Mouse (Mus musculus): ENCODE data around the gene Ccdc13. TPM values are rescaled to one million over a fixed set of nuclear protein-coding genes. Genes with fewer than 3 reads are reported as not detected.

The Ccdc13 gene
- polyA plus RNA-seq, 1 experiment from 2014 or later, result 2.7 TPM

DNA sequence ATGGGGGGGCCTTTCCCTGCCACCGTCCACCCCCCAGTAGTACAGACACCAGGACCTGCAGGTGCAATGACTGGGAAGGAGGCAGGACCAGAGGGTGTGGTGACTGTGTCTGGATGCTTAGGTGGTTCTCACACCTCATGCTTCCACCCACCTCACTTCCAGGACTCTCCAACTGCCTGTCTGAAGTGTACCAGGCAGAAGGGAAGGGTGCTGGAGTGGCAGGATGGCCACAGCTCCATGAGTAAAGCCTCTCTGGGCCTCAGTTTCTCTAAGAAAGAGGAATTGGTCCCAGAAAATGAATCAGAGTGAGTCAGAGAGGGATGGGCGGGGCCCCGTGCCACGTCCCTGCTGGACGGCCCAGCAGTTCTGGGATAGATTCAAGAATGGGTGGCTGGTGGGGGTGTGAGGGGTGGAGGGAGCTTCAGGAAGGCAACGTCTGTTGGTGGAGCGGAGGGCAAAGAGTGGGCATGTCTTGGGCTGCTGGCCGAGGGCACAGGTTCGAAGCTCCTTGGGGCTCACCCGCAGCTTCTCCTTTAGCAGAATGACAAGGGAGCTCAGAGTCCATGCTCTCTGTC is 78.1 kb downstream of the Ccdc13 start:
- Histone ChIP-seq H3K4me3 (peak overlapping the region; percentile 82), H3K27me3 (ENCODE audit: poor library complexity, severe bottlenecking) (0 out of 2 replicates have a peak, but pooled peaks cover 4% of the 10 kb centered on the region), H3K9me3 (no peaks in the 10 kb centered on the region), H3K27ac (peak overlapping the region; percentile 98), H3K4me1 (peaks cover 48% of the 10 kb centered on the region), H3K36me3 (replicated peaks) (peaks cover 51% of the 10 kb centered on the region)
- WGBS, result 69% methylated on average over 10 of the region's 10 CpGs
- DNase-seq (ENCODE audit: extremely low spot score, low spot score), result no peak

DNA sequence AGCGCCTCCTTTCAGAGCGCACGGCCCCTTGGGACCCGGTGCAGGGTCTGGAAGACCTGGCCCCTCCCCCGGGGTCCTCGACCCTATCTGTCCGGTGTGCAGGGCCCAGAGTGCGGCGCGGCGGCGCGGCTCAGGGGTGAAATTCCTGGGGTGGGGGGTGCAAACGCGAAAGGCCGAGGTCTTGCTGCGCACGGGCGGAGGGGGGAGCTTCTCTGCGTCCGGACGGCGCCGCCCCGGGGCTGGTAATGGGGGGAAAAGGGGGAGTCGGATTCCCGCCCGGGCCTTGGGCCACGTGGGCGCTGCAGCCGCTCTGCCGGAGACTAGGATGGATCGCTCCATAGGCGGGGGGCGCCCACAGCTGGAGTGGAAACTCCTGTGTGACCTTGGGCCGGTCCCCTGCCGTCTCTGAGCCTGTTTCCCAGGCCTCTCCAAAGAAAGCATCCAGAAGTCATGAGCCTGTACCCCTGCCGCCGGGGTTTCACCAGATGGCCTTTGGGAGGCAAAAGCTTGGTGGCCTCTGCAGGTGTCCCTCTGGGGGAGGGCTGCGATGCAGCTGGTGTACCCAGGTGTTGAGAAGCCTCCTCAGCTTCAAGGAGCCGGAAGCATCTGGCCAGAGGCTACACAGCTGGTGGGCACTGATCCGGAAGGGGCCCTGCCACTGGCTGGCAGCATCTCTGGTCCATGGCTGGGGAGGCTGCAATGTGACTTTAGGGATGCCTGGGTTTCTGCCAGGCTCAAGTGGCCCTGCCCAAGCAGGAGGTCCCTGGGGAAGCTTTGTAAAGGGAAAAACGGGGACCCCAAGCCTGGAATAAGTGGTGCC is 78.8 kb downstream of the Ccdc13 start:
- peaks cover 48% of the 10 kb centered on the region for H3K4me1 ChIP-seq
- H3K9me3 ChIP-seq, result no peaks in the 10 kb centered on the region
- peak overlapping the region; percentile 98 for H3K27ac ChIP-seq
- DNase-seq (ENCODE audit: extremely low spot score, low spot score), result peak; percentile 87
- H3K27me3 ChIP-seq (ENCODE audit: poor library complexity, severe bottlenecking), result 0 out of 2 replicates have a peak, but pooled peaks cover 4% of the 10 kb centered on the region
- H3K36me3 ChIP-seq (replicated peaks), result peaks cover 51% of the 10 kb centered on the region
- H3K4me3 ChIP-seq, result peak overlapping the region; percentile 82
- WGBS, result 2% methylated on average over 43 of the region's 43 CpGs

DNA sequence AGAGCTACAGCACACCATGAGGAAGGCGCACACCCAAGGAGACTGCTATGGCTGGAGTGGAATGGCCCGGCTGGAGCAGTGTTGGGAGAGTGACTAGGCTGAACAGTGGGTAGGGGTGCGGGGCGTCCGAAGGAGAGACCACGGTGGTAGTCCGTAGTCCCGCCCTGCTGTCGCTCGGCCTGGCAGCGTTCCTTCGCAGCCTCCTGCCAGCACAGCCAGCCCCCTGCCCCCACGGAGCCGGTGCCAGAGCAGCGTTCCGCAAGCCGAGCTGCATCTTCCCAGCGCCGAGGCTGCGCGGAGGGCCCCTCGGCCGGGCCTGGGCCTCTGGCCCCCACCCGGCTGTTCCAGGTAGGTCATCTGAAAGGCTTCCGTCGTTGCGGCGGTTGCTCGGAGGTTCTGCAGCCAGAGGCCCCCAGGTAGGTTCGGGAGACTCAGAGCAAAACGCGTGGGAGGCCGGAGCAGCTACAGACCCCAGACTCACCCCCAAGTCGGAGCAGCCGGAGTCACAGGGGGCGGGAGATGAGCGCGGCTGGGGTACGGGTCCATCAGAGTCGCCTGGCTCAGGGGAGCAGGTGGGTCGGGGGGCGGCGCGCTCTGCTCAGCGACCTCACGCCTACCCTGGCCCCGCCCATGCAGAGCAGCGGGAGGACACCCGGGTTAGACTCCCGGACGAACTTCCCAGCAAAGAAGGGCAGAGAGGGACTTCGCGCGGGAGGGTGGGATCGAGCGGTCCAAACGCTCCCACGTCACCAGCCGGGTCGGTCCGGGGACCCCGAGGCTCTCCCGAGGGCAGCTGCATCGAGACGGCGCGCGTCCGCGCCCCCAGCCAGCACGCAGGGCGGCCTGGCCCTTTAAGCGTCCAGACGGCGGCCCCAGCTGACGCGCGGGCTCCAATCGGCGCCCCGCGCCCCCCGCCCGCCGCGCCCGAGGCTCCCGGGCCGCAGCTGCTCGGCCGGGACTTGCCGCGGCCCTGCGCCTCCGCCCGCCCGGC is 79.9 kb downstream of the Ccdc13 start, which contains the start of gene Zfp651:
Gene Zfp651 (plus strand): TSS at position 240 of the 991 bp plus-strand sequence.
- Histone ChIP-seq H3K27me3 (ENCODE audit: poor library complexity, severe bottlenecking) (0 out of 2 replicates have a peak, but pooled peaks cover 4% of the 10 kb centered on the region), H3K36me3 (replicated peaks) (peaks cover 51% of the 10 kb centered on the region), H3K9me3 (no peaks in the 10 kb centered on the region), H3K4me1 (peaks cover 48% of the 10 kb centered on the region), H3K4me3 (peak within 1 kb of the TSS; percentile 82), H3K27ac (peak within 1 kb of the TSS; percentile 98)
- DNase-seq (ENCODE audit: extremely low spot score, low spot score), result peak; percentile 78
- WGBS, result under 1% methylated on average over 94 of the region's 97 CpGs

DNA sequence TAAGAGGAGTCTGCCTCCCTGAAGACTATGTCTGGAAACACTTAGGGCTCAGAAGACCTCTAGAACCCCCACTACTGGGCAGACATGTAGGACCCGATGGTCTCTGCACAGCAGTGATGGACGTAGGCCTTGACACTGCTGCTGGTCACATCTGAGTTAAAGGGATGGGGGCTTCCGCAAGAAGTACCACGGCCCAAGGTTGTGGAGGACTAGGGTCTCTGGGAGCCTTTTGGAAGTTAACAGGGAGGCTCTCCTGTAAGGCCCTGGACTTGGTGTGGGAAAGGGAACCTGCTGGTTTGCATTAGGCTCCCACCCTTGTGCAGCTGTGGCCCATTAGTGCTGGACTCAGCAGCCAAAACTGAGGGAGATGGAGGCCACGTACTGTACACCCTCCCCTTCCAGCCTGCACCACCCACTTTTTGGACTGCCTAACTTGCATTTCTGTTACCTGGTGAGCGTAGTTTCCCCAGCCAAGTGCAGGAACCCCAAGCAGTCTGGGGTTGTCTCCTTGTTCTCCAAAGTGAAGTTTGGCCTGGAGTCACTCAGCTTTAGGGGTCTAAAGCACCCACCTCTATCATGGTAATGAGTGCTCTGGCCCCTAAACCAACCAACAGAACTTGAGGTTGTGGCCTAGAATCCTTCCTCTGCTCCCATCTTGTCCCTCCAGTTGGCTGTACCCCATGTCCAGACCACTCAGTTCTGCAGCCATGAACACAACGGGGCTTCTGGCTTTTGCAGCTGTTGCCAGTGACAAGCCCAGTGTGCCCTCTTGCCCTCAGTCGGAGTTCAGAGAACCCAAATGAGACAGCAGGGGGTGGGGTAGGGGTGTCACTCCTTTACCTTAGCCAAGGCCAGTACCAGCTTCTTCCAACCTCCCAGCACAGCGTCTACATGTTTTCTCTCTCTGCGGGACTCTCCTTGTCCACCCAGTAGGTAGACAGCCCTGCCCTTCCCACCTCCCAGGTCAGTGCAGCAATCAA is 81.1 kb downstream of the Ccdc13 start:
- H3K4me3 ChIP-seq, result peak overlapping the region; percentile 82
- peaks cover 51% of the 10 kb centered on the region for H3K36me3 ChIP-seq (replicated peaks)
- peak overlapping the region; percentile 98 for H3K27ac ChIP-seq
- 48% methylated on average over 10 of the region's 10 CpGs for WGBS
- peaks cover 48% of the 10 kb centered on the region for H3K4me1 ChIP-seq
- 0 out of 2 replicates have a peak, but pooled peaks cover 4% of the 10 kb centered on the region for H3K27me3 ChIP-seq (ENCODE audit: poor library complexity, severe bottlenecking)
- DNase-seq (ENCODE audit: extremely low spot score, low spot score), result peak; percentile 36
- no peaks in the 10 kb centered on the region for H3K9me3 ChIP-seq

DNA sequence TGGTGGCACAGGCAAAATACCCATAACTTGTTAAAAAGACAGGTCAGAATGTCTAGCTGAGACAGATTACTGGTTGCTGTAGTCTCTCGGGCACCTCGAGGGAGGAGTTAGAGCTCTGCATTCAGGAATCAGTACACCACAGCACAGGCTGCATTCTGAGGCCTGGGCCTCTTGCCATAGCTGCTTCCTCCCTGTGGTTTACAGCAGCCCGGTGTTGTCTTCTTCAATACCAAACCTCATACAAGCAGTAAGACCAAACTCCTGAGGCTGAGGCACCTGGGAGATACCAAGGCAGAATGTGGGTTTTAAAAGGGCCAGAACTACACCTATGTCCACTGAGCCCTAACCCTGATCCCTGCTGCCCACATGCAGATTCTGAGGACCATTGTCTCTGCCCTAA is 81.8 kb downstream of the Ccdc13 start:
- H3K9me3 ChIP-seq, result no peaks in the 10 kb centered on the region
- H3K4me1 ChIP-seq, result peaks cover 47% of the 10 kb centered on the region
- peak overlapping the region; percentile 20; the same call in 1 of the 2 replicates for H3K27ac ChIP-seq
- DNase-seq (ENCODE audit: extremely low spot score, low spot score), result peak; percentile 25
- H3K36me3 ChIP-seq (replicated peaks), result peaks cover 51% of the 10 kb centered on the region
- H3K27me3 ChIP-seq (ENCODE audit: poor library complexity, severe bottlenecking), result 0 out of 2 replicates have a peak, but pooled peaks cover 4% of the 10 kb centered on the region
- no peak overlapping the region for H3K4me3 ChIP-seq
- 75% methylated on average over 3 of the region's 3 CpGs for WGBS

DNA sequence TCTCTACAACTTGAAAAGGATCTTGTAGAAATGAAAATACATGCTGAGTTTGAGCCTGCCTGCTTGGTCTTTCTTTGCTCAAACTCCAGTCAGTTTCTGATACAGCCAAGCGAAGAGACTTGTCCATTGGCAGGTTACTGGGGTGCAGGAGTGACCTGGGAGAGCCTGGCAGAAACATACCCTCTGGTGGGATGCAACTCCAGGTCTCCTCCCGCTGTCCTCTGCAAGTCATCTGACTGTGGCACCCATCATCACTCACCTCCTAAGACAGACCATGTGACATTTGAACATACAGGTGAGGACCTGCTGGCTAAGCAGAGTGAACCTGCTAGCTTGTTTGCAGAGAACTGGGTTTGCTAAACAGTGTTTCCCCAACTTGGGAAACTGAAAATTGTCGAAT is 82.5 kb downstream of the Ccdc13 start:
- Histone ChIP-seq H3K27me3 (ENCODE audit: poor library complexity, severe bottlenecking) (0 out of 2 replicates have a peak, but pooled peaks cover 4% of the 10 kb centered on the region), H3K4me1 (peaks cover 40% of the 10 kb centered on the region), H3K36me3 (replicated peaks) (peaks cover 53% of the 10 kb centered on the region), H3K9me3 (no peaks in the 10 kb centered on the region), H3K27ac (no peak overlapping the region), H3K4me3 (no peak overlapping the region)
- 93% methylated on average over 3 of the region's 3 CpGs for WGBS
- no peak for DNase-seq (ENCODE audit: extremely low spot score, low spot score)

DNA sequence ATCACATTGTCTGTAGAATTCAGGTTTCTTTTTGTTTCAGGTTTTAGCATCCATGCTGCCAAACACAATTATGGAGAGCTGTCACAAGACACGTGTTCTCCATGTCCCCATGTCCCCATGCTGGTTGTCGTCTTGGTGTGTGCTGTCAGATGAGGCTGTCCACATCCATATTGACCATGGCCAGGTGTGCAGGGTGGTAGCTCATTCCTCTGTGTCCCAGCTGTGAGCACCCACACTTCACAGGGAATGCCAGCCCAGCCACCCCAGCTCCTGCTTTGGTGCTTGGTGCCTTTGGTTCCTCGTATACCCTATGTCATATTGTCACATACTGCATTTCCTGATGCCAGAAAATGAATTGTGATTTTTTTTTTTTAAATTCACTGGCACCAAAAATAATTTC is 84.6 kb downstream of the Ccdc13 start:
- H3K27me3 ChIP-seq (ENCODE audit: poor library complexity, severe bottlenecking), result 0 out of 2 replicates have a peak, but pooled peaks cover 4% of the 10 kb centered on the region
- H3K4me3 ChIP-seq, result no peak overlapping the region
- no peak overlapping the region for H3K27ac ChIP-seq
- 90% methylated on average over 3 of the region's 3 CpGs for WGBS
- H3K9me3 ChIP-seq, result no peaks in the 10 kb centered on the region
- H3K4me1 ChIP-seq, result peaks cover 22% of the 10 kb centered on the region
- H3K36me3 ChIP-seq (replicated peaks), result peaks cover 74% of the 10 kb centered on the region
- DNase-seq (ENCODE audit: extremely low spot score, low spot score), result no peak

DNA sequence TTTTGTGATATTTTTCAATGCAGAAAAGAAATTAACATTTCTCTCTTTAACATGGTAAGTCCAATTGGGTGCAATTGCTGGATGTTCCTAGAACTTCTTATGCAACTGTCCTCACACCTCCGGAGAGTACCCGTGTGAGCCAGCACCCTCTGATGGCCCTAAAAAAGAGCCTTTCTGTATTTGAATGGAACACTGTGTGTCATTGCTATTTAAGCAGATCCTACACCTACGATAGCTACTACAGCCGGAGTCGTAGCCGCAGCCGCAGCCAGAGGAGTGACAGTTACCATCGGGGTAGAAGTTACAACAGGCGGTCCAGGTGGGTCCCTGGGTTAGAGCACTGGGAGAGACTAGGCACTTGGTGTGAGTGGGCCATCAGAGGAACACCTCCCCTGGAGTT is 86.5 kb downstream of the Ccdc13 start:
- H3K27me3 ChIP-seq (ENCODE audit: poor library complexity, severe bottlenecking), result no peaks in the 10 kb centered on the region
- H3K27ac ChIP-seq, result no peak overlapping the region
- H3K36me3 ChIP-seq (replicated peaks), result peaks cover 93% of the 10 kb centered on the region
- peaks cover 5% of the 10 kb centered on the region for H3K4me1 ChIP-seq
- H3K4me3 ChIP-seq, result no peak overlapping the region
- WGBS, result 94% methylated on average over 9 of the region's 9 CpGs
- no peaks in the 10 kb centered on the region for H3K9me3 ChIP-seq
- DNase-seq (ENCODE audit: extremely low spot score, low spot score), result no peak

Other genes starting within 250 kb of the Ccdc13 start
- gene Lyzl4, start 197.4 kb downstream of the Ccdc13 start, polyA plus RNA-seq (2016; fragmentation: Nextera tagmentation; extraction: Ambion mirVana), result not detected in 2 replicates
- 0.27 and 0.33 TPM in 2 replicates for gene Vipr1, start 196.7 kb downstream of the Ccdc13 start, polyA plus RNA-seq (2016; fragmentation: Nextera tagmentation; extraction: Ambion mirVana)
- 15.3 and 18.6 TPM in 2 replicates for gene Sec22c, start 134.0 kb downstream of the Ccdc13 start, polyA plus RNA-seq (2016; fragmentation: Nextera tagmentation; extraction: Ambion mirVana)
- 85.3 and 87.5 TPM in 2 replicates for gene Ss18l2, start 129.1 kb downstream of the Ccdc13 start, polyA plus RNA-seq (2016; fragmentation: Nextera tagmentation; extraction: Ambion mirVana)
- gene Nktr, start 120.3 kb downstream of the Ccdc13 start, polyA plus RNA-seq (2016; fragmentation: Nextera tagmentation; extraction: Ambion mirVana), result 52.9 and 60.5 TPM in 2 replicates
- 4.1 and 4.8 TPM in 2 replicates for gene Zfp651, start 80.1 kb downstream of the Ccdc13 start, polyA plus RNA-seq (2016; fragmentation: Nextera tagmentation; extraction: Ambion mirVana)
- 0.12 TPM in 1 of 2 replicates, not detected in the other for gene Klhl40, start 61.9 kb downstream of the Ccdc13 start, polyA plus RNA-seq (2016; fragmentation: Nextera tagmentation; extraction: Ambion mirVana)
- gene Hhatl, start 47.0 kb downstream of the Ccdc13 start, polyA plus RNA-seq (2016; fragmentation: Nextera tagmentation; extraction: Ambion mirVana), result not detected in 2 replicates
- 229 and 238 TPM in 2 replicates for gene Higd1a, start 18.9 kb upstream of the Ccdc13 start, polyA plus RNA-seq (2016; fragmentation: Nextera tagmentation; extraction: Ambion mirVana)
- 0.42 and 0.50 TPM in 2 replicates for gene Ackr2, start 58.9 kb upstream of the Ccdc13 start, polyA plus RNA-seq (2016; fragmentation: Nextera tagmentation; extraction: Ambion mirVana)
- gene Cyp8b1, start 76.8 kb upstream of the Ccdc13 start, polyA plus RNA-seq (2016; fragmentation: Nextera tagmentation; extraction: Ambion mirVana), result not detected in 2 replicates
- gene Fam198a, start 111.5 kb upstream of the Ccdc13 start, polyA plus RNA-seq (2016; fragmentation: Nextera tagmentation; extraction: Ambion mirVana), result 0.41 and 0.58 TPM in 2 replicates
- 12.5 and 13.6 TPM in 2 replicates for gene Pomgnt2, start 157.6 kb upstream of the Ccdc13 start, polyA plus RNA-seq (2016; fragmentation: Nextera tagmentation; extraction: Ambion mirVana)

All from forebrain, embryonic 10.5 days (tissue).